Mouse (Mus musculus) left cerebral cortex, postnatal 10 days (tissue): ENCODE results near the gene Wnt5b. TPM values are rescaled to one million over a fixed set of nuclear protein-coding genes. Genes with fewer than 3 reads are reported as not detected.
"Not testable (repeated sequence)": the region's sequence is repeated elsewhere in the genome, so short reads cannot be mapped to it uniquely, and the experiment has no call there.

Experiments
- DNase-seq, 2 experiments: peaks; one replicate each; pipeline ENCODE4 v3.0.0; 2021 to 2022; ENCODE audit warnings: low spot score in 2 of 2, mixed read lengths in 1 of 2; ENCODE audit errors: extremely low spot score in 1 of 2
- intact Hi-C: fragments of 180-260 bp; cut with DNase I; formaldehyde crosslinking; loops from one replicate; pipeline ENCODE4 v1.15.1; 2025
- total RNA-seq, 2 experiments: library from RNA; stranded (reverse); gene quantifications; 2 replicates each; pipeline ENCODE4 v1.2.3; 2021

Wnt5b gene
- total RNA-seq, 2 experiments from 2014 or later = 1.7 to 1.9 TPM

DNA sequence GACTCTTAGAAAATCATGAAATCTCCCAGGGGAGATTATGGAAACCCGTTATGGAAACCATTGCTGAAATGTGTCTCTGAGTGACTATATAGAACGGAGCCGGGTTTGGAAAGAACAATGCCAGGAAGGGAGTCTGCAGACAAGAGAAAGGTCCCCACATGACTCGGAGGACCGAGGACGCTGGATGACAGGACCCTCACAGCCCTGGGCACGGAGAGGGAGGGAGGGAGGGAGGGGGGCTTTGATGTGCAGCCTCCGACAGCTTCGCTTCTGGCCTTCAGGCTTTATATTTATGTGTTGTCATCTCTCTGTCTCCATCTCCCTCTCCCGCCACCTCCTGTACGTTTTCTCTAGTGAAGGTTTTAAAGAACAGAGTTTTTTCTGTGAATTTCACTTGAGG is 53.1 kb downstream of the Wnt5b start:
- no peak for DNase-seq
- intact Hi-C loops = loop anchor here (5.0 kb wide), 1 partner anchor 431 kb away; no protein-coding TSS in a partner anchor

DNA sequence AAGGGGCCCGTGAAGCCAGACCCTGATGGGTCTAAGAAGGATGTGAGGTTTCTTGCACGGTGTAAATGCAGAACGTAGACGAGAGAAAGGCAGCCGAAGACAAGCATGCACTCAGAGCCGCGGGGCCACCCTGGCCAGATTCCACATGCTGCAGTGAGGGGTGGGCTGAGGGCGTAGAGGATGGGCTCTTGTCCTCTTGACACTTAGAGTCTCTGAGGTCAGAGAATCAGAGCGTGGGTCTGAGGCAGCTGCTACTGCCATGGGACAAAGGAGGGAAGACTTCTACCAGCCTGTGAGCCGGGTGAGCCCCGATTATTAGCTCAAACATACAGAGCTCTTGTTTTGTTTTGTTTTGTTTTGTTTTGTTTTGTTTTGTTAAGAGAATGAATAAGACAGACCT is 53.6 kb downstream of the Wnt5b start:
- no peak for DNase-seq
- intact Hi-C loops = loop anchor here (5.0 kb wide), 1 partner anchor 432 kb away; no protein-coding TSS in a partner anchor

DNA sequence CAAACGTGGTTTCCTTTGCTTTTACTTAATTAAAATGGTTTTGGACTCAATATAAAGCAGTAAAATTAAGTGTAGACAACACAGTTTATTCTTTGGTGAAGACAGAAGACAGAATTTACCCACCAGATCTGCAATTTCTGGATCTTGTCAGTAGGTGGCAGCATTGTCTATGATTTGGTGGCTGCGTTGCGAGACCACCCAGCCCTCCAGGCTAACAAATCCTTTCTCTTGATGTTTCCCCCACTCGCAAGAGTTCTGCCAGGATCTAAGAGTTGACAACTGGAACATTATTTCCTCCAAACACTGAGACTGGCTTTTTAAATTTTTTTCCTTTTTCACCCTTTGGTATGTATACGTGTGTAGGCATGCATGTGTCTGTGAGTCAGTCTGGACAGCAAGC is 54.4 kb downstream of the Wnt5b start:
- DNase-seq = peak in 1 of 2 experiments; percentile 62
- intact Hi-C loops = loop anchor here (5.0 to 10.0 kb wide), 4 partner anchors 433 to 835 kb away; partner anchors contain the start of gene Wnk1

DNA sequence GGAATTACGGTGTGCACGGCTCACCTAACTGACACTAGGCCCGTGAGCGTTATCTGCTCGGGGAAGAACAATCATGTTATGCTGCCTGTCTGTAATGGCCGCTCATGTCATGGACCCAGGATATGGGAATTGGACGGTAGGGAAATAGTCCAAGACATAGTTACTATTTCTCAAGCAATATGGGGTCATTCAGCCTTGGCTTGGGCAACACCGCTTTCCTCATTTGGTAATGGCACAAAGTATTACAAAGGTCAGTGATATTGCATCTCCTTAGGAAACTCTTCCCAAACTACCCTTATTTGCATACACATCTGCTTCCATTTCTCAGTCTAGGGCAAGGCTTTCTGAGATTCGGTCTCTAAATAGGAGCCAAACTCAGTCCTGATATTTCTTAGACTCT is 56.5 kb downstream of the Wnt5b start:
- intact Hi-C loops = loop anchor here (10.0 kb wide), 3 partner anchors 547 to 837 kb away; partner anchors contain the start of gene Wnk1
- DNase-seq = no peak

DNA sequence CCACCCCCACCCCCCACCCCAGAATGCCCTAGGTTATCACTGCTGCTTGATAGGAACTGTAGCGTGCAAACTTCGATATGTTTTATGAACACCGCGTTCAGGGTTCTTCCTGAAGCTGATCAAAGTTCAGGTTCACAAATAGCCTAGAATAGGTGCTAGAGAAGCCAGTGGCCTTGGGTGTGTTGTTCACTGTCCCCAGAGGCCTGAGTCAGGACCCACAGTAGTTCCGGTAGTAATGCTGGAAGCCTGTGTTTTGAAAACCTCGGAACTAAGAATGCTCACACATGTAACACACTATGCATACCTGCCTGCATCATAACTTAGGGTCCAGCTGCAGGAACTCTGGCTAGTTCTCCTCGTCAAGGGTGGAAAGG is 57.1 kb downstream of the Wnt5b start:
- intact Hi-C loops = loop anchor here (10.0 kb wide), 3 partner anchors 548 to 838 kb away; partner anchors contain the start of gene Wnk1
- DNase-seq = no peak

DNA sequence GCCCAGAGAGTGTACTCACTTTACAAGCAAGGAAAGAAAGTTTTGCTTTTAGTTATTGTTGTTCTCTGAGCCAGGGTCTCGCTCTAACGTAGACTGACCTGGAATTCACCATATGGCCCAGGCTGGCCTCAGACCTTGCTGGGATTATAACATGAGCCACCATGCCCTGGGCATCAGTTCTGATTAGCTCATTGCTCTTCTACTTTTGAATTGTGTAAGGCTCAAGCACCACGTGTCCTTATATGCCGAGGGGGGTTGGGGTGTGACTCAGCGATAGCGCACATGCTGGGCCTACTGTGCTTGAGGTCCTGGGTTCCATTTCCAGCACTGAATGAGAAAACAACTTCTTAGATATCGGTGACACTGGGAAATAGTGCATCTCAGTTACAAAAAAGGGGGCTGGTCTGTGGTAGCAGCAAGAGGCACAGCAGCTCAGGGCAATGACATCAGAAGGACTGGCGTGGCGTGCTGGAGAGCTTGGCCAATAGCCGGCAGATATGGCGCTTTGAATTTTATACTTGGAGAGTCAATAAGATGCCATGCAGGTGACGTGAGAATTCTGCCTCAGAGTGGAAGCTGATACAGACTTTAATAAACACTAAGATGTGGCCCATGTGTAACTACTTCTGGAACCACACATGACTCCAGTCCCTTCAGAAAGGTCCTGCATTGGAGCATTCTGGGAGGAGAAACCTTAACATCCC is 57.6 kb downstream of the Wnt5b start:
- intact Hi-C loops = loop anchor here (10.0 kb wide), 3 partner anchors 548 to 838 kb away; partner anchors contain the start of gene Wnk1
- DNase-seq = no peak

DNA sequence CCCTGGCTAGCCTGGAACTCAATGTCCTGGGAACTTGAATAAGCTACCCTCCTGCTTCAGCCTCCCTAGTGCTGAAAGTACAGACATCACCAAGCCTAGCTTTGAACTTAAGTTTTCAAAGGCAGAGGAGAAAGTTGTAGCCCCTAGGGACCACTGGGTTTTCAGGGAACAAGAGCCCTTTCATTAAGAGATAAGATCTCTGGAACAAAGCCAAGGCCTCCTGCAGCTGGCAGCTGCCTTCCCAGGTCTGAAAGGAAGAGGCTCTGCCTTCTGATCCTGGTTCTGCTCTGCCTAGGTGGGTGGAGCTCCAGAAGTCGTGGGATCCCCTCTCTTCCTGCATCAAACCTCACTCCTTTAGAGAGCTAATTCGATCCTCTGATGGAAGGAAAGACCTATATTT is 58.7 kb downstream of the Wnt5b start:
- DNase-seq = no peak

DNA sequence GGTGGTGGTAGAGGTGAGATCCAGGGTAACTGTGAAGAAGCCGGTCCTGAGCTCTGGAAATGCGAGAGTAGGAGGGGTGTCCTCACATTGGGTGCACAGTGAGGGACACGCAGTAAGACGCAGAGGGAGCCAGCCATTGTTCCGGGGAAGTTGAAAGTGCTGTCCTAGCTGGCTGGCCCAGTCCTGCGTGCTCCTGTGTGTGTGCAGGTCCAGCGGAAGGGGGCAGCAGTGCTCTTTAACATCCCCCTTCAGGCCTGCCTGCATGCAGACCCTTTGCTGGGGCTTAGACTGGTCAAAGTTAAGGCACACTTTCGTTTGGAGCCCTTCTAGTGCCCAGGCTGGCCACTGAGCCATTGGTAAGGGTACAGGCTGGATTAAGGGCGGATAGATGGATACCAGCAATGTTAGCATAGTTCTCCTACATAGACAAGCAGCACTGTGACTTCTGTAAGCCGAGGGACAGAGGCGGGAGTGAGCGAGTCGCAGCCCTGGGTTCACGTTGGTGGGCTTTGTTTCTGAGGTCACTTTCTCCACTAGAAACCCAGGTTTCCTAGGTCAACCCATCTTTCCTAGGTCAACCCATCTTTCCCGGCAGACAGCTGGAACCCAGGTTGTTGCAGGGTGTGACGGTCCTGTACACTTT is 61.1 kb downstream of the Wnt5b start:
- intact Hi-C loops = loop anchor here (10.0 kb wide), 3 partner anchors 552 to 842 kb away; partner anchors contain the start of gene Wnk1
- peak; percentile 31 to 68 for DNase-seq

More for the DNA sequence above, 58.7 kb downstream of the Wnt5b start:
- intact Hi-C loops = loop anchor here (10.0 kb wide), 3 partner anchors 549 to 839 kb away; partner anchors contain the start of gene Wnk1

DNA sequence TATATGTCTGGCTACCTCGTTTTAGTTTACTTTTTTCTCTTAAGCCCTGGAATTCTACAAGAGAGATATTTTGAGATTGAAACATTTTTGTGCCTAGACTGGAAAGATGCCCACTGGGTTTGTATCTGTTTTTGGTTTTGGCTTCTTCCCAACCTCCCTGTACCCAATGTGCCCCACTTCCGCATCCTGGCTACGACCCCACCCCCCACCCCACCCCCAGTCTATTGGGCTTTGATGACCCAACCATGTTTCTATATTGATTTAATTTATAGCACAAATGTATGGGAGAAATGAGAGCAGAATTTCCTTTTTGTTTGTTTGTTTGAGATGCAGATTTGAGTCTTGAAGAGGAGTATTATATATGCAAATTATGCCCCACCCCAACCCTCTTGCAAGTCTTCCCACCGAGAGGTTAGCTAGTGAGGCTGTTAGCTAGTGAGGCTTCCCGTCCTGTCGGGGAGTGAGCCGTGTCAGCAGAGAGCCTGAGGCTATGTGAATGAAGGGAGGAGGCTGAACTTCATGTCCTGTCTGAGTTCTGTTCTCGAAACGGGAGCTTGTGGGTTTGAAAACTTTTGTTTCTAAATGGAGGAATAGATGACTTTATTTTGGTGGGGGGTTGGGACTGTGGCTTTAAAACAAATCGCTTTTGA is 62.3 kb downstream of the Wnt5b start:
- intact Hi-C loops = loop anchor here (10.0 kb wide), 3 partner anchors 553 to 843 kb away; partner anchors contain the start of gene Wnk1
- DNase-seq = not testable (repeated sequence)

DNA sequence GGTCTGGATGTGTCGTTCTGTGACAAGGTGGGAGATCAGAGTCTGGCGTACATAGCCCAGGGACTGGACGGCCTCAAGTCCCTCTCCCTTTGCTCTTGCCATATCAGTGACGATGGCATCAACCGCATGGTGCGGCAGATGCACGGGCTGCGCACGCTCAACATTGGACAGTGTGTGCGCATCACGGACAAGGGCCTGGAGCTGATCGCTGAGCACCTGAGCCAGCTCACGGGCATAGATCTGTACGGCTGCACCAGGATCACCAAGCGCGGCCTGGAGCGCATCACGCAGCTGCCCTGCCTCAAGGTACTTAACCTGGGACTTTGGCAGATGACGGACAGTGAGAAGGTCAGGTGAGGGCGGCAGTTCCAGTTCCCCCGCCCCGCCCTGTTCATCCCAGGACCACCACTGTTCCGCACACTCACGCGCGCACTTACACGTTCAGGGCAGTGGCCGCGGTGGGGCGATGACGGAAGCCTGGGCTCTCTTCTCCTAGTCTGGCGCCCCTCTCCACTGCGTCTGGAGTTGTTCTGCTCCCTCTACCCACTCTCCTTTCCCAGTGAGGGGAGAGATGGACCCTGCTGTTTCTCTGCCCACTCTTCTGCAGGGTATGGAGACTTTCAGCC is 63.3 kb downstream of the Wnt5b start:
- DNase-seq = peak; percentile 25 to 58
- intact Hi-C loops = loop anchor here (10.0 kb wide), 3 partner anchors 554 to 844 kb away; partner anchors contain the start of gene Wnk1

DNA sequence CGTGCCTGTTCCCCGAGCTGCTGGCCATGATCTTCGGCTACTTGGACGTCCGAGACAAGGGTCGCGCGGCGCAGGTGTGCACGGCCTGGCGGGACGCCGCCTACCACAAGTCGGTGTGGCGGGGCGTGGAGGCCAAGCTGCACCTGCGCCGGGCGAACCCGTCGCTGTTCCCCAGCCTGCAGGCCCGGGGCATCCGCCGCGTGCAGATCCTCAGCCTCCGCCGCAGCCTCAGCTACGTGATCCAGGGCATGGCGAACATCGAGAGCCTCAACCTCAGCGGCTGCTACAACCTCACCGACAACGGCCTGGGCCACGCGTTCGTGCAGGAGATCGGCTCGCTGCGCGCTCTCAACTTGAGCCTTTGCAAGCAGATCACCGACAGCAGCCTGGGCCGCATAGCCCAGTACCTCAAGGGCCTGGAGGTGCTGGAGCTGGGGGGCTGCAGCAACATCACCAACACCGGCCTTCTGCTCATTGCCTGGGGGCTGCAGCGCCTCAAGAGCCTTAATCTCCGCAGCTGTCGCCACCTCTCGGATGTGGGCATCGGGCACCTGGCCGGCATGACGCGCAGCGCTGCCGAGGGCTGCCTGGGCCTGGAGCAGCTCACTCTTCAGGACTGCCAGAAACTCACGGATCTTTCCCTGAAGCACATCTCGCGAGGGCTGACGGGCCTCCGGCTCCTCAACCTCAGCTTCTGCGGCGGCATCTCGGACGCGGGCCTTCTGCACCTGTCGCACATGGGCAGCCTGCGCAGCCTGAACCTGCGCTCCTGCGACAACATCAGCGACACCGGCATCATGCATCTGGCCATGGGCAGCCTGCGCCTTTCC is 64.1 kb downstream of the Wnt5b start:
- intact Hi-C loops = loop anchor here (10.0 kb wide), 3 partner anchors 555 to 845 kb away; partner anchors contain the start of gene Wnk1
- DNase-seq = peak; percentile 43 to 77

DNA sequence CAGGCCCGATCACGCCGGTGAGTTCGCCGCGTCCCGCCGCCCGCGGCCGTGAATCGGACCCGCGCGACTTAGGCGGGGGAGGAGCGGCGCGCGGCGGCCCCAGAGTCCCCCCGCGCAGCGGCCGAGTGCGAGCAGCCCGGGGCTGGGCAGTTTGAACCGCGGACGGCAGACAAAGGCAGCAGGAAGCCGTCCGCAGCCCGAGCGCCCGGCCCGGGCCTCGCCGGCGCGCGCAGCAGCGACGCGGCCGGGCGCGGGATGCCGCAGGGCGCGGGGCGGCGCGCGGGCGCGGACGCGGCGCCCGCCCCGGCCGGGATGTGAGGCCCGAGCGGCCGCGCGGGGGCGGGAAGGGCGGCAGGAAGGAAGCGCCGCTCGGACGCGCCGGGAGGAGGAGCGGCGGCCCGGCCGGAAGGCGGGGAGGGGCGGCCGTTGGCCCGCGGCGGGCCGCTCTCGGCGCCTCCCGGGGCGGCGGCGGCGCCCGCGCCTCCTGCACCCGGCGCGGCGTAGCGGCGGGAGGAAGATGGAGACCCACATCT is 64.7 kb downstream of the Wnt5b start, which contains the start of gene Fbxl14:
Gene Fbxl14, plus strand, starts transcription at position 326 of the 533 bp plus-strand sequence.
- intact Hi-C loops = no loop called here
- DNase-seq = peak in 1 of 2 experiments; percentile 79

DNA sequence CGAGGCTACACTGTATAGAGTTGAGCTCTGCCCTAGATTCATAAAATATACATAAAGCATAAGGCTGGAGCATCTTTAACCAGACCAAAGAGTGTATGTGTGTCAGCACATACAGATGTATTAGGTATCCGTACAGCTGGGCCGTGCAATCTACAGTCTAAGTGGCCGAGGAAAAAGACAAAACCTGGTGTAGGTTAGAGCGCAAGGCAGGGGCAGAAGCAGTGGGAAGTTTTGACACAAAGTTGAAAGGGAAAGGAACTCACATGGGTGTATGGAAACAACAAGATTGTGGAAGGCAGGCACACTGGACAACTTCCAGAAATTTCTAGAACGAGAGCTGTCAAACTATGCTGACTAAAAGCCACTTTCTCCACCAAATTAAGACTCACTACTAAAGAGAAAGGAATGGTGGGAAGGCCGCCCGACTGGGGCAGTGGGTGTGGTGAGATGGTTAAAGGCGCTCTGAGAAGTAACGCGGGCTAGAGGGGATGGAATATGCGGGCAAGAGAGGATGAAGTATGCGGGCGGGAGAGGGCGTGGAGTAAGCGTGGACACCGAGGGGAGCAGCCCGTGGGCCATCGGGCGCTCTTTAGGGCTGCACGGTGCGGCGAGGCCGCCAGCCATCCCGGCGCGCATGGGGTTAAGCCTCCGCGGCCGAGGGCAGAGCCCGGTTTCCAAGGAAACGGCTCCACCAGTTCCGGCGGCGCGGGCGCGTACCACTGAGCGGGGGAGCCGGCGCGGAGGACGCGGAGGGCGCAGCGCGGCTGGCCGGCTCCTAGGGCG is 65.4 kb downstream of the Wnt5b start:
- peak; percentile 79 to 94 for DNase-seq
- intact Hi-C loops = no loop called here

DNA sequence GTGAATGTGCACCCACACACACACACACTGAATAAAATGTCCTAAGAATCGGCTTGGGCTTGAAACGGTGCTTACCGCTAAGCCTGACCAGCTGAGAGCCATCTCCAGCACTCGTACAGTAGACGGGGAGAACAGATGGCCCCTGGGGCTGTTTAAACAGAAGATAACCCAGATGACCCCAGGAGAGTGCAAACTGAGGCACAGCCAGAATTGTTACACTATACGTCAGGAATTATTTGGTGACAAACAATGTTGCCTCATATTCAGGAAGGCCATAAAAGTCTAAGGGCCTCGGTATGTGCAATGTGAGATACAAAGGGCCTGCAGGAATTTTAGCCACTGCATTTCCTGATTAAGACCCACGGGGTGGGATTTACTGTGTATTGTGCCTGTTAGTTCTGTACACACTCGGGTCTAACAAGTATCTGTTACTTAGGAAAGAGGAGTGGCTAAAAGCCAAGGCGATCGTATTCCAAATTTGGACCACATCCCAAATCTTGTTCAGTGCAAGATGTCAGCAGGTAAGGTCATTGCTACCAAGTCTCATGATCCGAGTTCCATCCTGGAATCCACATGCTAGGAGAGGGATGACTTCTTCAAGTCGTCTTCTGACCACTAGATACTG is 66.3 kb downstream of the Wnt5b start:
- intact Hi-C loops = no loop called here
- DNase-seq = peak in 1 of 2 experiments; percentile 5

DNA sequence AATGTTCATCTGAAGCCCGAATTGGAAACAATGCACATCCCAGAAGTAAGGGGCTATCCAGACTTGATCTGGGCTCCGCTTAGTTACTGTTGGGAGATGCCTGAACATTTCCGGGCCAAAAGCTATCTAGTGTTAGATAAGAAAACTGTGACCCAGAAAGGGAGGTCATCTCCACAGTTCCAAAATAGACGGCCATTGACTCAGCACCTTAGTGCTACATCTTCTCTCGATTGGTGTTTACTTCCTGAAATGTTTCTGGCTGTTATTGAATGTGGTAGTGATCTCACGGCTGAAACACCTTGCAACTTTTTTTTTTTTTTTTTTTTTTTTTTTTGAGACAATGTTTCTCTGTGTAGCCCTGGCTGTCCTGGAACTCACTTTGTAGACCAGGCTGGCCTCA is 68.2 kb downstream of the Wnt5b start:
- intact Hi-C loops = no loop called here
- no peak for DNase-seq

DNA sequence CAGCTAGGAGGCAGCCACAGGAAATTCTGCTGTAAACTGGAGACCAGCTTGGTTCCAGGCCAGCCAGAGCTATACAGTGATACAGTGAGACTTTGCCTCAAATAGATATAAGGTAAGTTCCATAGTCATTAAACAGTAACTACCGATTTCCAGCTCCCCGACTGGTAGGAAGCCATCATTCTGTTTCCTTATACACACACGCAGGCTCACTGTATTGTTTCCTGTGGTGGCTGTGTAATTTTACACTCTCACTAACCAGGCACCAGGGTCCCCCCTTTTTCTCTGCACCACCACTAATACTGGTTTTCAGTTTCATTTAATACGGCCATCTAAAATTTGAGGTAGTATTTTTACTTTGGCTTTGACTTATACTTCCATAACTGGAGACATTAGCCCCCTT is 70.2 kb downstream of the Wnt5b start:
- intact Hi-C loops = no loop called here
- DNase-seq = no peak
